Mouse (Mus musculus) adrenal gland (tissue): Measurements from ENCODE around the gene Tmem203.
"Not testable (repeated sequence)": the region's sequence is repeated elsewhere in the genome, so short reads cannot be mapped to it uniquely, and the experiment has no call there.

Experiments
- intact Hi-C: fragments of 180-260 bp; cut with DNase I; formaldehyde crosslinking; loops from one replicate; pipeline ENCODE4 v1.15.1; 2025

Gene Tmem203

DNA sequence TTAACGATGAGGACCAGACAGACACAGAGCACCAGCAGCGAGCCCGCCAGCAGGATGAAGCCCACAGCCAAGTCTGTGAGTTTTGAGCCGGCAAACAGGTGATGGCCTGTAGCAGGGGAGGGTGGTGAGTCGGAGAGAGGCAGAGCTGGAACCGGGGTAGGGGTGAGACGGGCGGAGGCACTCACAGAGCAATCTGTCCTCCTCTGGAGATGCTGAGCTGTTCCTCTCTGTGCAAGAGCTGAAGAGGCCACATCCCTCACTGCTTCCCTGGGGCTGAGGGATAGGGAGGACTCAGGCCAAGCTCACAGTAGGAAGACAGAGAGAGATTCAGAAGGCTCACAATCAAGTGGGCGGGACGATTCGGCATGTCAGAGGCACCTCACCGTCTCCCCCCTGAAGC, 24.2 kb upstream of the Tmem203 start:
- intact Hi-C loops = no loop called here

DNA sequence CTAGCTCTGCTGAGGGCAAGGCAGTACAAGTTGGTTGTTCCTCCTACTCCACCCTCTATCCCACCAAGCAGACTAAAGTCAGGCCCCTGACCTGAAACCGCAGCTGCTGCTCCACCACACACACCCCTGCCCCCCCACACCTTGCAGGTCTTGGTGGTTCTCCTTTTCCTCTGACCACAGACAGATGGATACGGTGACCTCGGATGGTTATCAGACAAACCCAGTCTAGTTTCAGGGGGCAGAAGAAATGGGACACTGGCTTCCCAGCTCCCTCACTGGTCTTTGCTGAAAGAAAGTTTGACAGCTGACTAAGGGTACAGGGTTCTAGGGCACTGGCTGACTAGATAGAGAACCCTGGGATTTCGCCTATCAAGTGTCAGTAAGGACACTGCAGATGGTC, 21.8 kb upstream of the Tmem203 start:
- intact Hi-C loops = no loop called here

DNA sequence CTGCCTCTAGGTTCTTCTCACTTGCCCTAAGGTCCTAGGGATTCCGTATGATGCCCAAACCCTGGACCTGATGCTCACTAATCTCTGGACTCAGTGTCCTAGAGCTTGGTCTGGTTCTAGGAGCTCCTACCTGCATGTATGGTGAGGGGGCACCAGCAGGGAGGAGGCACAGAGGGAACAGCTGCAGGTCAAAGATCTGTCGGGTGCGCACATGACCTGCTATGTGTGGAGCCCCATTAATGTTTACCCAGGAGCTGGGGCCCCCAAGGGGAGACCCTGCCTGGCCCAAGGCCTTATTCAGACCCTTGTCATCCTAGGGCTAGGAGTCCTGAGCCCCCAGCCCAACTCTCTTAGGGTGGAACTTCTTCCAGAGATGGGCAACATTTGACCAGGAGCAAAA, 21.2 kb upstream of the Tmem203 start, which contains the start of gene Slc34a3:
Gene Slc34a3 (minus strand): TSS at position 315 of the 400 bp plus-strand sequence.
- intact Hi-C loops = no loop called here

DNA sequence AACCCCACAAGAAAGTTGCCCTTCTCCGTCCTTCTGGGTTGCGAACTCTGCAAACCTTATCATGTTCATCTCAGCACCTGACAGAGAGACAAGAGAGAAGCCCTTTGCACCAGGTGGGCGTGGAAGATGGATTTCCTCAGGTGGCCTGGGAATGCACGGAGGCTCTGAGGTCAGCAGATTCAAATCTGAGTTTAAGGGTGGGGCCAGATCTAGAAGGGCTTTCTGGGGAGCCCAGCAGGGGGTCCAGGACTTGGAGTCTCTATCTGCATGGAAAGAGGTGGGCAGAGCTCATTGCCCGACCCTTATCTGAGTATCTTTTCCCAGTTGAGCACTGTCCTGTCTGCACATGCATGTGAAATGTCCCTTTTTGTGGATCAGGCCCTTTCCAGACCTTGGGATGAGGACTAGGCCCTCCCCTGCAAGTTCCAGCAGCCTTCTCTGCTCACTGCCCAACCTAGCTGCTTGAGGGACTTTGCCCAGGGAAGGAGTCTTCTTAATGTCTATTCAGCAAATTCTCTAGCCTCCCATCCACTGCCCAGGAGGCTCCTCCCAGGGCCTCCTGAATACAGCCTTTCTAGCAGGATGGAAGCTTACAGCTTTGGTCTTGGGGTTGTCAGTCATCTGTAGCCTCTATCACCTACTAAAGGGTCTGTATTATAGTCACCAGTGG, 20.6 kb upstream of the Tmem203 start:
- intact Hi-C loops = no loop called here

DNA sequence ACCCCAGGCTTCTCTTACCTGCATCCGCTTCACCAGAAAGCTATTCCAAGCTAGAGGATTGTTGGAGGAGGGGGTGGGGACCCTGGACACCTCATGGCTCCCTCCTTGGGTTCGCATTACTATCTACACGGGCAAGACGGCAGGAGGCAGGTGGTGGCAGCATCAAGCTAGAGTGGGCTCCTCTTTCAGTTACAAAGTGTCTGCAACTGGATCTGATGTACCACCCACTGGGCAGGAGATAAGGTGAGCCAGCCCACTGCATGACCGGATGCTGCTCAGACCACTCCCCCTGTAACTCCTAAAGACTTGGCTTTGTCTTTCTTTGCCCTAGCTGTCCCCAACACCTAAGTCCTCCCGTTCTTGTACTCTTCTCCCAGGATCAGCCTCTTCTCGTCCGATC, 18.6 kb upstream of the Tmem203 start, which contains the start of gene Rnf224:
Gene Rnf224 (minus strand): TSS at position 174 of the 400 bp plus-strand sequence.
- intact Hi-C loops = no loop called here

DNA sequence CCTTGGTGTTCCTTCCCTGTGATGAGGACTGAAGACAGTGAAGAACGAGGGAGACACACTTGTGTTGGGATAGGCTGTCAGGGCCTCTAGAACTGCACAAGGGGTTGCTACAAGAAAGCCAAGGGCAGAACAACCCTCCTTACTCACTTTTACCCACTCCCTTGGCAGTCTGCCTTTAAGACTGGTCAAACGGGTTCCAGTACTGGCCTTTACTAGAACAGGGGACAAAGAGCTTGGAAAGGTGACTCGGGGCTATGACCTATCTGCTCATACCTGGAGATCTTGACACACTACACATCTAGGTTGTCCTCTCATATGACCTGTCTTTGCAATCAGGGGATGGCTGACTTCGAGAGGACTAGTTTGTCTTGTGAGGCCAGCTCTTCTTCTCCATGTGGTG, 17.7 kb upstream of the Tmem203 start:
- intact Hi-C loops = no loop called here

DNA sequence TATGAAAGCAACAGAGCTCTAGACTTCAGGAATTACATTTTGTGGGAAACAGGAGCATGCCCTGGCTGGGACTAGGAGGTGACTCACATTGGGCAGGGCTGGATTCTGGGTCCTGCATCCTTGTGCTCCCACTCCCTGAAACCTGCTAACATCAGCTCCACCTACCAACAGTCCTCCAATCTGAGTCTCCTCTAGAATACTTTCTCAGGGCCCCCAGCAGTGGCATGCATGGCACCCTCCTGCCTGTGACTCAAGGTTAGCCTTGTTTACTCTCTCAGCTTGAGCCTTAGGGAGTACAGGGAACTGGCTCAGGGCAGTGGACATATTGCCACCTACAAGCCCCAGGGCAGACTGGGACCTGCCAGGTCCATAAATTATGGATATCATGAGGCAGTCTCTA, 17.1 kb upstream of the Tmem203 start:
- intact Hi-C loops = no loop called here

DNA sequence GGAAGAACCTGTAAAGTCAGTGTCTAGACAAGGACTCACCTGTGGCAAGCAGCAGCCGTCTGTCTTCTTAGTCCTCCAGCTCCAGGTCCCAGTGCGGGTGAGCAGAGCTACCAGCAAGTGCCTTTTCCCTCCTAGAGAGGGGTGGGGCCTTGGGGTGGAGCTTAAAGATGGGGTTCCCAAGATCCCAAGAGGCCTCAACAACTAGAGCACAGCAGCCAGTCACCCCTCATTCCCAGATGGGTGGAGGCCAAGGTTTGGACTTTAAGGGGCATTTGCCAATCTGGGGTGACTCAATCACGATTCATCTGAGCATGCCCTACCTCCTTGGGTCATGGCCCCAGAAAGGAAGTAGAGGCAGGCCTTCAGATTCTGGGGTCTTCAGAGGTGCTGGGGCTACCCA, 15.5 kb upstream of the Tmem203 start:
- intact Hi-C loops = no loop called here

DNA sequence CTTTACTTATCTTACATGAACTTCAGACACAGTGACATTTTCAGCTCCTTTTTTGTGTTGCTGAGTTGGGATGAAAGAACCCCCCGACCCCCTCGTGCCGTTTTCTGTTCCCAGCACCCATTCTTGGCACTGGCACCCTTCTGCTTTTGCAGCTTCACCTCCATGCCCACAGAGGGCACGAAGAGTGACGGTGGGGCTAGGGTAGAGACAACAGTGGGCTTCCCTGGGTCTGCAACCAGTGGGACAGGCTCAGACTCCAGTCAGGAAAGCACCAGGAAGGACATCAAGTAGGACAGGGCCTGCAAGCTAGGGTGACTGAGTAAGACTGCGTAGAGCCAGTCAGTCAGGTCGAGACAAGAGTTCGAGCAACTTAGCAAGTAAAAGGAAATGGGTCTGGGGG, 14.9 kb upstream of the Tmem203 start:
- intact Hi-C loops = no loop called here

DNA sequence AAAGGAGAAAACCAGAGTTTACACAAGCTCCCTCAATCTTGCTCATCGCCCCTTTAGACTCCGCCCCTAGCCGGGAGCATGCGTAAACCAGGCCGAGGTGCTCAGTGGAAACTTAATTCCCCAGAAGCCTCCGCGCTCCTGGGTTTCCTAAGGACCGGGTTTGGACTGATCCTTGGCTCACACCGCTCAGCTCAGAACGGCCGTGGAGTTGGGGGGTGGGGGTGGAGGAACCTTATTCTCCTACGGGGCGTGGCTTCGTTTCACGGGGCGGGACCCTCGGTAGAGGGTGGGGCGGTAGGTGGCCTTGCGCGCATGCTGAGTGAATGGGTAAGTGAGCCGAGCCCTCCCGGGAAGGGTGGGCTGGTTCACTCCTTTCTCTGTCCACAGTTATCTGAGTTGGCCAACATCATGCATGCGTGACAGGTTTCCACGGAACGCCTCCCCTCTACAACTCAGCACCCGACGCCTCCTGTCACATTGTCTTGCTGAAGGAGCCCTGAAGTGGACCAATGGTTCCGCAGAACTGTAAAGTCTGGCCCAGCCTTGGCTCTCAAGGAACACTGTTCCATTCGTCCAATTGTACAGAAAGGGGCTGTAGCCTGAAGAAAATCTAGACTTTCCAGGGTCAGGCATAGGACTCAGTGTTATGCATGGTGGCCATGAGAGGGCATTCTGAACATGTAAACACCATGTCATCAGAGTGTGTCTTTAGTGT, 14.4 kb upstream of the Tmem203 start:
- intact Hi-C loops = no loop called here

DNA sequence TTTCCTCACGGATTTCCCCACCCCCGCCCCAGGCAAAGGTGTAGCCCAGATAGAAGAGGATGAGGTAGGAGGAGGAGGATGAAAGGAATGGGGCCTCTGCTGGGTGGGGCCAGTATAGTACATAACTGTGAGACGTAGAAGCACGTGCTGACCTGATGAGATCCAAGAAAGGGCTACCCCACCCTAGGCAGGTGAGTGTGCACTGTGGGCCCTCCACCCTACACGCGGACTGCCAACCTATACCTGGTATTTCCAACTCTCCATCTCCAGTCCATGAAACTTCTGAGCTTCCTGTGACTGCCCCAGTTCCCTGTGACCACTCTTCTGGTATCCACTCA, 13.8 kb upstream of the Tmem203 start:
- intact Hi-C loops = no loop called here

DNA sequence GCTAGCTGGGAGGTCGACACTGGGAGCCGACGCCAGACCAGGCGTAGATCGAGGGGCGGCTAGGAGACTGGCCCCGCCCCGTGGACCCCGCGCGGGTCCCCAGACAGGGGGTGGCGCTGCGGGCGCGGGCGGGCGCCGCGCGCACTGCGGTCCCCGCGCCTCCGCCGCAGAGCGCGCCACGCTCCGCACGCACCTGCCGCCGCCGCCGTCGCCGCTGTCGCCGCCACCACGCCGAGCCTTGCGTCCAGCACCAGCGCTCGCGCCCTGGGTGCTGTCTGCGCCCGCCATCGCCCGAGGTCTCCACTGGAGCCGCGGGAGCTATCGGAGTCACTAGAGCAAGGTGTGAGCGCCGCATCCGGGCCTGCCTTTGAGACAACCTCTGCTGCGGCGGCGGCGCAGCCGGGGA, 13.1 kb upstream of the Tmem203 start, which contains the start of the genes Rnf208 and Cysrt1:
Gene Rnf208 (plus strand): TSS at position 155 of the 406 bp plus-strand sequence.
Gene Cysrt1 (minus strand): TSS at position 352 of the 406 bp plus-strand sequence.
- intact Hi-C loops = no loop called here

DNA sequence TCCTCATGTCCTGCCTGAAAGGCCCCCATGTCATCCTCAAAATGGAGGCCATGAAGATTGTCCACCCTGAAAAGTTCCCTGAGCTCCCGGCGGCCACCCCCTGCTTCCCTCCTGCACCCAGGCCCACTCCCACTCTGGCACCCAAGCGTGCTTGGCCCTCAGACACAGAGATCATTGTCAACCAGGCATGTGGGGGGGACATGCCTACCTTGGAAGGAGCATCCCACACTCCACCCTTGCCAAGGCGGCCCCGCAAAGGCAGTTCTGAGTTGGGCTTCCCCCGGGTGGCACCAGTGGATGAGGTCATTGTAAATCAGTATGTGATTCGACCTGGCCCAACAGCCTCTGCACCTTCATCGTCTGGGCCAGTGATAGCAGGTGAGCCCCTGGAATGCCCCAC, 11.9 kb upstream of the Tmem203 start:
- intact Hi-C loops = no loop called here

DNA sequence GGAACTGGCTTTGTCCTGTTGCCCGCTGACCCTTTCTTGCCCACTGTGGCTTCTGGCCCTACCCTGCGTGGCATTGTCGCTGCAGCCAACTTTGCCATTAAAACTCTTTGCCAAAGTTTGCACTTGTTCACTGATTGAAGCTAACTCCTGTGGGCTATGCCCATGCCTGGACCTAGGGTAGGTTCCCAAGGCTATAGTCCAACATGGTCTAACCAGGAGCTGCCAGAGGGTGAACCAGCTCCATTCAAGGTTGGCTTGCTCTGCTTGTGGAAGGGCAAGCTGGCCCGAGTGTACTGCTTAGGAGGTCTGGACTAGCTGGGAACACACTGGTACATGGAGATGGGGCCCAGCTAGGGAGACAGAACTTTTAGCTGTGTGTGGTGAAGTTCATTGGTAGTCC, 11.1 kb upstream of the Tmem203 start:
- intact Hi-C loops = no loop called here

DNA sequence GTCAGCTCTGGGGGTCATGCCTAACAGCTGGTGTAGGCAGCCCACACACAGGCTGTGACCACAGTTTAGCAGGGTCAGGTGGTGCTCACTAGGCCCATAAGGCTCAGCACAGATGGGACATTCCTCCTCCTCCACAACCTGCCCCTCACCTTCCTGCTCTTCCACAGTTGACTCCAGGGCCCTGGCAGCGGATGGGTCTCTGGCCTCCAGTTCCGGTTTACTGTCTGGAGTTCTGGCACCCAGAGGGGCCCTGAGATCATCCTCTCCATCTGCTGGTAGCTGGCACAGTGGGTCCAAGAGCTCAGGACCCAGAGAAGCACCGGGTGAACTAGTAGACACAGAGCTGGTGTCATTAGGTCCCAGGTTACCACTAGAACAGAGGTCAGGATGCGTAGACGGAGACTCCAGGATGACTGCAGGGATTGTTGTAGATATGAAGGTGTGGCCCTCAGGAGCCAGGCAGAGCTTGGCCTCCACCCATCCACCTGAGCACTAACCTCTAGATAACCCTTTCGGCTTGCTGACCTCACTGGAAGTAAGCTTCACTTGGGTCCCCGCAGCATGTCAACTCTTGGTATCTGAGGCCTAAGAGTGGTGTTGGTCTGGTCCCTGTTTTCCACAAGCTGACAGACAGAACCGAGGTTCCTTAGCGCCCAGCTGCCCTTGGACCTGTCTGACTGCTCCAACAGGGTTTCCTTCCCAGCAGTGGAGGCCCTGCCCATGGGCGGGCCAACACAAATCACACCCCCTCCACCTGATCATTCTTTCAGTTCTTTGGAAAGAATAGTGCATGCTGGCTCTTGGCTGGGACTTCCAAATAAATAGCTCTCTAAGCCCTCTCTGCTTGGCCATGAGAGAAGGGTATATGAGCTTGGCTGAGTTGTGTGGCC, 8.8 kb upstream of the Tmem203 start, which contains the start of gene AL732309.1:
Gene AL732309.1 (minus strand): TSS at position 681 of the 890 bp plus-strand sequence.
- intact Hi-C loops = no loop called here

DNA sequence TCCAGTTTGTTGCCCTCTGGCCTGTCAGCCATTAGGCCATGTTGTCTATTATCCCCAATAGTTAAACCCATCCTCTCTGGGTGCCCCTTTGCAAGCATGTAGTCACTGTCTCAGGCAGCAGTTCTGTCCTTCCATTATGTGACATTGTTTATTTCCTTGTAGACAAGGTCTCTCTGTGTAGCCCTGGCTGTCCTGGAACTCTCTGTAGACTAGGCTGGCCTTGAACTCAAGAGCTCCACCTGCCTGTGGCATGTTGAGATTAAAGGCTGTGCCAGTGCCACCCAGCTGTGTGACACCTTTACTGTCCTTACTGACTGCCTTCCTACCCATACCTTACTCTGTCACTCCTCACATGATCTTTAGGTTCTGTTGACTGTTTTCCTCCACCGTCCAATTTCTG, 2.9 kb upstream of the Tmem203 start:
- intact Hi-C loops = no loop called here

DNA sequence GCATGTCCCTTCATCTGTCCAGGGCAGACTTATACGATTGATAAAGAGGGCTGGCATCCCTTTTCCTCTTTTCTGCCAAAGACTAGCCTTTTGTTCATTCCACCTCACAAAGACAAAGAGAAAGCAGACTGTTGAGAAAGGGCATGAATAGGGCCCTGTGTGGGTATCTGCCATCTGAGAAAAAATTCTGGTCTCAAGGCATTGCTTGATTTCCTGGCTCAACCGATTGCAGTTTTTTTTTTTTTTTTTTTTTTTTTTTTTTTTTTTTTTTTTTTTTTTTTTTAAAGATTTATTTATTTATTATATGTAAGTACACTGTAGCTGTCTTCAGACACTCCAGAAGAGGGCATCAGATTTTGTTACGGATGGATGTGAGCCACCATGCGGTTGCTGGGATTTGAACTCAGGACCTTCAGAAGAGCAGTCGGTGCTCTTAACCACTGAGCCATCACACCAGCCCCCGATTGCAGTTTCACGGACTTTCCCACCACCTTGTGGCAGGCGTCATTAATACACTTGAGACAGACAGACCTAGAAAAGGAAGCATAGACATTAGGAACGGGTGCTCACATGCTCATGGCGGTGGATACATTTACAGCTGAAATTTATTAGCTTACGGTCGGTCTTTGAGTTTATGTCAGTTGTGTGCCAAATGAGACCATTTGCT, 1.3 kb downstream of the Tmem203 start:
- intact Hi-C loops = not testable (repeated sequence)

DNA sequence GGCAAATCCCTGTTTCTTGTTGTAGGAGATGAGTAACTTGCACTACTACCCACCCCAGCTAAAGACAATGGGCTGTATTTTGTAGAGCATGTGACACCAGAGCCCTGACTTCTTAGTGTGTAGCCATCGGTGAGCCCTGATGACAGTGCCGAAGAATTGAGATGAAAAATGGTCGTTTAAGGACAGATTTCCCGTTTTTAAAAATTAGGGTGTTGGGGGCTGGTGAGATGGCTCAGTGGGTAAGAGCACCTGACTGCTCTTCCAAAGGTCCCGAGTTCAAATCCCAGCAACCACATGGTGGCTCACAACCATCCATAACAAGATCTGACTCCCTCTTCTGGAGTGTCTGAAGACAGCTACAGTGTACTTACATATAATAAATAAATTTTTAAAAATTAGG, 2.0 kb downstream of the Tmem203 start:
- intact Hi-C loops = not testable (repeated sequence)

DNA sequence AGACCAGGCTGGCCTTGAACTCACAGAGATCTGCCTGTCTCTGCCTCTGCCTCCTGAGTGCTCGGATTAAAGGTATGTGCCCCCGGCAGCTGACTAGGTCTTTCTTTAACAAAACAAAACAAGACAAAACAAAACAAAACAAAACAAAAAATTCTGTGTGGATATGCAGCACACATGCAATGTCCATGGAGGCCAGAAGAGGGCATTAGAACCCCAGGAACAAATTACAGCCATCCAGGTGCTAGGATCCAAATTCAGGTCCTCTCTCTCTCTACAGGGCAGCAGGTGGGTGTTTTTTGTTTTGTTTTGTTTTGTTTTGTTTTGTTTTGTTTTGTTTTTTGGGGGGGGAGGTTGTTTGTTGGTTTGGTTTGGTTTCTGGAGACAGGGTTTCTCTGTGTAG, 3.6 kb downstream of the Tmem203 start:
- intact Hi-C loops = no loop called here

DNA sequence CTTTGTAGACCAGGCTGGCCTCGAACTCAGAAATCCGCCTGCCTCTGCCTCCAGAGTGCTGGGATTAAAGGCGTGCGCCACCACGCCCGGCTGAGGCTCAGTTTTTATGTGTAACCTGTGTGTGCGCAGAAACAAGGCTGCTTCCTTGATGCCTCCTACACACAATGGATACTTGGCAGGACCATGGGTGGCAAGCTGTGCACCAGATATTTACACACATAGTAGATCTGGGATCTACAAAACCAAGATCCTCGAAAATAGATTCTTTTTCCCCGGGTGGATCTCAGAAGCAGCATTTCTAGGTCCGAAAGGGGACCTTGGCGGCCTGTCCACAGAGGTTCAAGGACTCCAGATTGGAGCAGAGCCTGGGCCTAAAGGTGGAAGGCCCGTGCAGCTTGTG, 6.6 kb downstream of the Tmem203 start:
- intact Hi-C loops = no loop called here

DNA sequence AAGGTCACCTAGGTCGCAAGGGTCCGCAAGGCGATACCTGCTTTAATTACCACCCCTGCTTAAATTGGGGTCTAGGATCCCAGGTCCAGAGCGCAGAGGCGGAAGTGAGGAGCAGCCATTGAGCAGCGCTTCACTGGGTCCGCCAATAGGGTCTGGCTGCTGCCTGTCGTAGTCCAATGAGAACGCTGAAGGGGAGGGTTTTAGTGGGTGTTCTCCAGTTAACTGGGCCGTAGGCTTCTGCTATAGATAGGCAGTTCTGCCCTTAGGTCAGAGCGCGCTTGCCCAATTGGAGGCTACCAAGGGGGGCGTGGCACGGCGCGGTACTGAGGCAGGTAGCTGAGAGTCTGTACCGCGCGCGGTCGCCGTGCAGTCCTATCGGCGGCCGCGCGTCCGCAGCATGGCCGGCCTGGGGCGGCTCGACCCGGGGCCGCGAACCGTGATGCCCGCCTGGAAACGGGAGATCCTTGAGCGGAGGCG, 7.1 kb downstream of the Tmem203 start, which contains the start of gene Tprn:
Gene Tprn (plus strand): TSS at position 328 of the 477 bp plus-strand sequence.
- intact Hi-C loops = no loop called here
